ENCODE assay signal across 9 mouse cellular contexts in genomic region chr7:88206914-88207710, GRCm38 (mm10).
DNase-seq lines count a peak whose midpoint lies in the region; ATAC-seq lines count a peak whose summit lies in the region.
"Had no signal": no experiment of that assay in that cellular context is flagged by ENCODE, and none has a peak within 500 bp of the region (broad histone marks: within the 10 kb centered on the region; RNA-seq: fewer than 3 reads in every experiment).

No protein-coding gene starts in this region.

- peak overlapping the region; percentile 74 for H3K27ac ChIP-seq in forebrain, embryonic 10.5 days
- no peak overlapping the region for H3K27ac ChIP-seq in liver, embryonic 12.5 days
- H3K27ac ChIP-seq: liver, embryonic 13.5 days had no signal

- peaks cover 23% of the 10 kb centered on the region for H3K4me1 ChIP-seq in forebrain, embryonic 10.5 days
- no peaks in the 10 kb centered on the region for H3K4me1 ChIP-seq in liver, embryonic 12.5 days
- H3K4me1 ChIP-seq: liver, embryonic 13.5 days had no signal

- DNase-seq in thymus, postnatal 0 days (ENCODE audit: low spot score): peak; percentile 33
- no peak for DNase-seq in thymus, postnatal 10 days (ENCODE audit: low spot score in 2 of 2)
- DNase-seq in forebrain, embryonic 10.5 days (ENCODE audit: extremely low spot score, low spot score): peak; percentile 68
- peak; percentile 13 to 22 for DNase-seq in layer of hippocampus, postnatal 25 days (ENCODE audit: extremely low spot score in 1 of 2, low spot score in 1 of 2)
- peak; percentile 11 for DNase-seq in retina, postnatal 7 days (ENCODE audit: low read depth, low spot score)
- no peak for DNase-seq in urinary bladder, adult 18-20 months (ENCODE audit: low spot score in 2 of 2)
- no peak for DNase-seq in kidney, adult 8-10 months
- DNase-seq: liver, embryonic 13.5 days had no signal

- H3K4me3 ChIP-seq in forebrain, embryonic 10.5 days: peak overlapping the region; percentile 19; the same call in 1 of the 2 replicates
- no peak overlapping the region for H3K4me3 ChIP-seq in liver, embryonic 12.5 days
- H3K4me3 ChIP-seq: liver, embryonic 13.5 days had no signal

- no peak overlapping the region for H3K4me2 ChIP-seq in liver, embryonic 12.5 days
- H3K4me2 ChIP-seq: liver, embryonic 13.5 days had no signal

- no peak overlapping the region for H3K9ac ChIP-seq in liver, embryonic 12.5 days
- H3K9ac ChIP-seq: liver, embryonic 13.5 days had no signal

- ATAC-seq in liver, embryonic 12.5 days: no peak

- no peaks in the 10 kb centered on the region for H3K36me3 ChIP-seq in forebrain, embryonic 10.5 days (replicated peaks)
- no peaks in the 10 kb centered on the region for H3K36me3 ChIP-seq in liver, embryonic 12.5 days
- H3K36me3 ChIP-seq: liver, embryonic 13.5 days had no signal

- no peaks in the 10 kb centered on the region for H3K27me3 ChIP-seq in forebrain, embryonic 10.5 days (ENCODE audit: poor library complexity, severe bottlenecking)
- H3K27me3 ChIP-seq in liver, embryonic 12.5 days (replicated peaks): no peaks in the 10 kb centered on the region
- H3K27me3 ChIP-seq: liver, embryonic 13.5 days had no signal

- 15% methylated on average over 10 of the region's 10 CpGs for WGBS in forebrain, embryonic 10.5 days
- WGBS in liver, embryonic 12.5 days (ENCODE audit: insufficient replicate concordance): 47% methylated on average over 10 of the region's 10 CpGs

- H3K9me3 ChIP-seq in forebrain, embryonic 10.5 days: peaks cover 9% of the 10 kb centered on the region
- H3K9me3 ChIP-seq in liver, embryonic 12.5 days (replicated peaks): no peaks in the 10 kb centered on the region

Comparison
In these comparisons a context has a peak if more than half of its experiments do, and no peak if none do; other contexts are left out.
1. DNase-seq: peak in thymus, postnatal 0 days (single experiment), forebrain, embryonic 10.5 days (single experiment), layer of hippocampus, postnatal 25 days (2 of 2) and retina, postnatal 7 days (single experiment); none in thymus, postnatal 10 days (0 of 2), urinary bladder, adult 18-20 months (0 of 2) and kidney, adult 8-10 months (0 of 2).